Mouse (Mus musculus) limb, embryonic 11.5 days (tissue): ENCODE data around the gene Magea8. TPM values are rescaled to one million over a fixed set of nuclear protein-coding genes. Genes with fewer than 3 reads are reported as not detected.
"Not testable (repeated sequence)": the region's sequence is repeated elsewhere in the genome, so short reads cannot be mapped to it uniquely, and the experiment has no call there.

ENCODE experiments used
- ATAC-seq: fragments of 200-750 bp; cut with Nextera tagmentation; 2 replicates; pipeline ENCODE4 v1.8.0; 2017; ENCODE audit warnings: low read depth; ENCODE audit not compliant: insufficient number of reproducible peaks, low FRiP score, low TSS enrichment
- DNase-seq: peaks from one replicate; pipeline ENCODE4 v3.0.0-alpha.2; 2015; ENCODE audit warnings: low spot score
- H3K27ac ChIP-seq: fragments of 300-500 bp; sonication (generic); replicated peaks from 2 replicates; pipeline ENCODE4 v1.5.1; 2014; ENCODE audit warnings: low read depth, mild to moderate bottlenecking, low read length
- H3K27me3 ChIP-seq: fragments of 300-500 bp; sonication (generic); 2 replicates; pipeline ENCODE4 v1.6.1; 2014; ENCODE audit warnings: mild to moderate bottlenecking, low read length, mixed read lengths; ENCODE audit not compliant: control insufficient read depth, insufficient read depth
- H3K36me3 ChIP-seq: fragments of 300-500 bp; sonication (generic); 2 replicates; pipeline ENCODE4 v1.6.1; 2014; ENCODE audit warnings: mild to moderate bottlenecking, low read length, moderate library complexity, mixed read lengths; ENCODE audit not compliant: control insufficient read depth, insufficient read depth
- H3K4me1 ChIP-seq: fragments of 300-500 bp; sonication (generic); 2 replicates; pipeline ENCODE4 v1.6.1; 2014; ENCODE audit warnings: low read length, mixed read lengths; ENCODE audit not compliant: control insufficient read depth, insufficient read depth
- H3K4me2 ChIP-seq: fragments of 300-500 bp; sonication (generic); 2 replicates; pipeline ENCODE4 v1.6.1; 2014; ENCODE audit warnings: low read depth, mild to moderate bottlenecking, moderate library complexity; ENCODE audit not compliant: severe bottlenecking
- H3K4me3 ChIP-seq: fragments of 300-500 bp; sonication (generic); 2 replicates; pipeline ENCODE4 v1.5.1; 2014; ENCODE audit warnings: low read depth, low read length
- H3K9ac ChIP-seq: fragments of 300-500 bp; sonication (generic); 2 replicates; pipeline ENCODE4 v1.6.1; 2014; ENCODE audit warnings: mild to moderate bottlenecking, low read length
- H3K9me3 ChIP-seq: fragments of 300-500 bp; sonication (generic); 2 replicates; pipeline ENCODE4 v1.6.1; 2016; ENCODE audit warnings: low read length; ENCODE audit not compliant: control insufficient read depth
- WGBS: fragments of 180-500 bp; shearing (Covaris S2); extraction: QIAGEN DNeasy Blood & Tissue Kit; methylation state at CpG from one replicate; pipeline ENCODE4 v1.1.7; 2014; 5-methylcytosine and 5-hydroxymethylcytosine counted together
- polyA plus RNA-seq: library from polyadenylated mRNA; unstranded; fragments of >200 nt; fragmentation: Nextera tagmentation; extraction: Ambion mirVana; gene quantifications from 2 replicates; pipeline ENCODE4 v1.2.1, GENCODE M21; 2014

The Magea8 gene
- polyA plus RNA-seq = not detected in 2 replicates

GRCm38 (mm10) chrX:154995750-154996149 is at the start of gene Magea8:
Gene Magea8, minus strand, starts transcription at chrX:154995850.
- H3K4me3 ChIP-seq, H3K36me3 ChIP-seq, H3K9ac ChIP-seq, H3K27me3 ChIP-seq, DNase-seq, H3K4me2 ChIP-seq, H3K27ac ChIP-seq, H3K4me1 ChIP-seq, ATAC-seq, H3K9me3 ChIP-seq: not testable (repeated sequence)
- 95% methylated on average over 10 of the region's 11 CpGs for WGBS

- not testable (repeated sequence) for H3K4me3 ChIP-seq, H3K4me2 ChIP-seq, H3K9ac ChIP-seq, H3K36me3 ChIP-seq, DNase-seq, H3K27me3 ChIP-seq, H3K27ac ChIP-seq, H3K9me3 ChIP-seq, H3K4me1 ChIP-seq, ATAC-seq
- WGBS = 67% methylated on average over 1 of the region's 1 CpGs
Measured at GRCm38 (mm10) chrX:154949405-154949804, 46.2 kb downstream of the Magea8 start, which contains the start of gene Magea3. Gene Magea3, minus strand, starts transcription at chrX:154949505.

- H3K9ac ChIP-seq, H3K4me1 ChIP-seq, ATAC-seq, H3K4me3 ChIP-seq, H3K9me3 ChIP-seq, H3K4me2 ChIP-seq, H3K36me3 ChIP-seq, H3K27me3 ChIP-seq, DNase-seq, H3K27ac ChIP-seq: not testable (repeated sequence)
- WGBS = 86% methylated on average over 1 of the region's 1 CpGs
Measured at GRCm38 (mm10) chrX:154935887-154936286, 59.8 kb downstream of the Magea8 start, which contains the start of gene Magea6. Gene Magea6, minus strand, starts transcription at chrX:154935987.

Other genes starting within 250 kb of the Magea8 start
- not detected in 2 replicates for gene Cldn34b1, start 105.6 kb downstream of the Magea8 start, polyA plus RNA-seq
- gene Magea6, start 59.9 kb downstream of the Magea8 start, polyA plus RNA-seq = not detected in 2 replicates
- not detected in 2 replicates for gene Magea3, start 46.3 kb downstream of the Magea8 start, polyA plus RNA-seq
- not detected in 2 replicates for gene Magea5, start 67.3 kb upstream of the Magea8 start, polyA plus RNA-seq
- not detected in 2 replicates for gene Magea1, start 93.9 kb upstream of the Magea8 start, polyA plus RNA-seq
- not detected in 2 replicates for gene Magea2, start 97.8 kb upstream of the Magea8 start, polyA plus RNA-seq
- gene Cldn34b2, start 132.6 kb upstream of the Magea8 start, polyA plus RNA-seq = not detected in 2 replicates
- 76.0 and 78.1 TPM in 2 replicates for gene Sat1, start 220.6 kb upstream of the Magea8 start, polyA plus RNA-seq